Mouse (Mus musculus): ENCODE measurements at regions not wholly inside any gene's neighbourhood (a gene's known extent, or its start where the extent isn't known, plus 50 kb on each side); places are given as distances from the start of the nearest gene placed in this dataset.

DNA sequence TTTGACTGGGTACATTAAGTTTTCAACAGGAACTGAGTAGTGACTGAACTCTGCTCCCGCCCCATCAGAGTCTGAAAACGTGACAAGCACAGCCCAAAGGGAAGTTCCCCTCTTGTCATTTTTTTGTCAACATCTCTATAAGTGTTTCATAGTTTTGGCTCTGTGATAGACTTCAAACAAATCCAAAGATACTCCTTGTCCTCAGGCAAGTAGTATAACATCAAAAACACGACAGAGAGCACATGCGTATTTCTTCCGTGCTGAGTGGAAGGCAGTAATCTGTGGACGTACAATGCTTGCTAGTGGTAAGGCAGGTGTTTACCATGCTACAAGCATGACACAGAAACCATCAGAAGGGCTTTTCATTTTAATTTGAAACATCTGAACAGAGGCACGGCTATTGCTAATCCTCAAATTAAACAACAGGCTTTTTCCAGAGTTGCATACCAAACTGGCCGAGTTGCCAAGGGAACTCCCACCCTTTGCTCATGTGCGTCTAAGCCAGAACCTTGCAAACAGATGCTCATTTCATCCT lies 101.7 kb upstream of the Tnfaip3 start:
- Histone ChIP-seq H3K4me1 (ENCODE audit: control insufficient read depth, insufficient read depth, low read length) (no peaks in the 10 kb centered on the region), H3K4me3 (ENCODE audit: insufficient read depth, low read depth, low read length) (no peak overlapping the region), H3K27ac (ENCODE audit: insufficient read depth, low read depth, low read length) (no peak overlapping the region)
- TF ChIP-seq CTCF (IDR thresholded peaks at IDR 0.05; ENCODE audit: insufficient read depth, low read depth, low read length) (no peak), POLR2A (IDR thresholded peaks at IDR 0.05; ENCODE audit: insufficient read depth, low read depth, low read length) (no peak)
- 42% methylated on average over 9 of the region's 9 CpGs for WGBS

GRCm38 (mm10) chr10:19112459-19112858 lies 97.0 kb upstream of the Tnfaip3 start:
- WGBS = 76% methylated on average over 2 of the region's 2 CpGs
- TF ChIP-seq POLR2A (IDR thresholded peaks at IDR 0.05; ENCODE audit: insufficient read depth, low read depth, low read length) = no peak
- no peak for TF ChIP-seq CTCF (IDR thresholded peaks at IDR 0.05; ENCODE audit: insufficient read depth, low read depth, low read length)

GRCm38 (mm10) chr10:19105231-19105681 lies 89.8 kb upstream of the Tnfaip3 start:
- H3K4me1 ChIP-seq (ENCODE audit: control insufficient read depth, insufficient read depth, low read length) = 0 out of 2 replicates have a peak, but pooled peaks cover 2% of the 10 kb centered on the region
- TF ChIP-seq CTCF (IDR thresholded peaks at IDR 0.05; ENCODE audit: insufficient read depth, low read depth, low read length) (no peak), POLR2A (IDR thresholded peaks at IDR 0.05; ENCODE audit: insufficient read depth, low read depth, low read length) (no peak)
- no peak overlapping the region for H3K4me3 ChIP-seq (ENCODE audit: insufficient read depth, low read depth, low read length)
- H3K27ac ChIP-seq (ENCODE audit: insufficient read depth, low read depth, low read length) = no peak overlapping the region
- 34% methylated on average over 6 of the region's 6 CpGs for WGBS

More at GRCm38 (mm10) chr10:19112459-19112858, 97.0 kb upstream of the Tnfaip3 start:
- H3K4me3 ChIP-seq (ENCODE audit: insufficient read depth, low read depth, low read length) = no peak overlapping the region
- no peaks in the 10 kb centered on the region for H3K4me1 ChIP-seq (ENCODE audit: control insufficient read depth, insufficient read depth, low read length)
- H3K27ac ChIP-seq (ENCODE audit: insufficient read depth, low read depth, low read length) = no peak overlapping the region

DNA sequence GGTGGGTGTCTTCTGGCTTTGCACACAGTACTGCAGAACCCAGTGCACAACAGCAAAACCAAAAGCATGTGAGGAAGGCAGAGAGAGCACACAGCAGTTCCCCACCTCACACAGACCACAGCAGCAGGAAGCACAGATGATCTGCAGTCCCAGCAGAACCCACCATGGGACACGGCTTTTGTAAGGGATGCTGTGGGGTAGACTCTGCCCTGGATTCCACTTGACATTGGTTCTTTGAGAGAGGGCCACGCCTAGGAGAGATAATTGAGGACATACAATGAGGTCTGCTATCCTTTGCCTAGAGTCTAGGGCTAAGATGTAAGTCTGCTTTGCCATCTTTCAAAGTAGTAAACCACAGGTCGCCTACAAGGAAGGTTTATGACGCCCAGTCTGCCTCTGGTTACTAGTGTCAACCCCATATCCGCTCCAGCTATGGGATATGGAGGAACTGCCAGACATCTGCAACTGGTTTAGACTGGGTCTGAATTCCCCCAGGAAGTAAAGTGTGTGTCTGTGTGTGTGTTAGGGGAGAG lies 89.3 kb upstream of the Tnfaip3 start:
- Histone ChIP-seq H3K4me3 (ENCODE audit: insufficient read depth, low read depth, low read length) (no peak overlapping the region), H3K27ac (ENCODE audit: insufficient read depth, low read depth, low read length) (no peak overlapping the region), H3K4me1 (ENCODE audit: control insufficient read depth, insufficient read depth, low read length) (0 out of 2 replicates have a peak, but pooled peaks cover 2% of the 10 kb centered on the region)
- WGBS = 82% methylated on average over 5 of the region's 5 CpGs
- TF ChIP-seq CTCF (IDR thresholded peaks at IDR 0.05; ENCODE audit: insufficient read depth, low read depth, low read length) (no peak), POLR2A (IDR thresholded peaks at IDR 0.05; ENCODE audit: insufficient read depth, low read depth, low read length) (no peak)

DNA sequence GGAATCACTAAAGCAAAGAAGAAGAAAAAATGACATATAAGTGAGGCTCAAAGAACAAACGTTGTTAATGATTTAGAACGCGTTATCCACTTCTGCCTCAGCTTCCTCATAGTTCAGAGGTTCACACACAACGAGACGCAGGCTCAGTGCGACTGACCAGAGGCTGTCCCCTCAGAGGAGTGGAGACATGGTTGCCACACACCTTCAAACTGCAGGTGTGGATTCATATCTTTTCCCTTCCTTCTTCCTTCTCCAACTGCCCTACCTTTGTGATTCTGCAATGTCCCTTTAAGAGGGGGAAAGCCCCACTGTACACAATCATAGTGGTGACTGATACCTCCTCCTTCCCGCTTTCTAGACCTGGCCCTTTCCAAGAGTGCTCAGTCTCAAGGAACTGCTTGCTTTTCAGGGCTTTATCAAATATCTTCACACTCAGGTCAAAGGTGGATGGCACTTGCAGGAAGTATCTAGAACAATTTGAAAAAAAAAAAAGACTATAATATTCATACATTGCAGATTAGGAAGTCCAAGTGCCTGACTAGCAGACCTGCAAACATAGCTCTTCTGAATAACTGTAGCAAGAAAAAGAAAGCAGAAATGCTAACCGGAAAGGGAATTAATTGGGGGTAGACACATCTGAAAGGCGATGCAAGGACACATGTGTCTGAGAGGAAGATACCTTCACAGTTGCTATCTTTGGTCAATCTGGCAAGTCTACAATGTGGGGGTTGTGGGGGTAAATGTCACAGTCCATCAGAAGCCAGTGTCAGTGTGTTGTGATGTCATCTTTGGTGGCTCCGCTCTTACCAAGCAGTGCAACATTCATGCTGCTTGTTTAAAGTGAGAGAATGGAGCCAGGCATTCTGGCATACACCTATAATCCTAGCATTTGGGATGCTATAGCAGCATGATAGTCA lies 84.2 kb upstream of the Tnfaip3 start:
- no peak for TF ChIP-seq POLR2A (IDR thresholded peaks at IDR 0.05; ENCODE audit: insufficient read depth, low read depth, low read length)
- no peak for TF ChIP-seq CTCF (IDR thresholded peaks at IDR 0.05; ENCODE audit: insufficient read depth, low read depth, low read length)
- 0 out of 2 replicates have a peak, but pooled peaks cover 1% of the 10 kb centered on the region for H3K4me1 ChIP-seq (ENCODE audit: control insufficient read depth, insufficient read depth, low read length)
- WGBS = 89% methylated on average over 10 of the region's 10 CpGs
- H3K27ac ChIP-seq (ENCODE audit: insufficient read depth, low read depth, low read length) = no peak overlapping the region
- no peak overlapping the region for H3K4me3 ChIP-seq (ENCODE audit: insufficient read depth, low read depth, low read length)

- Histone ChIP-seq H3K4me3 (ENCODE audit: insufficient read depth, low read depth, low read length) (no peak overlapping the region), H3K4me1 (ENCODE audit: control insufficient read depth, insufficient read depth, low read length) (peaks cover 4% of the 10 kb centered on the region), H3K27ac (ENCODE audit: insufficient read depth, low read depth, low read length) (no peak overlapping the region)
- WGBS = 64% methylated on average over 8 of the region's 8 CpGs
- TF ChIP-seq CTCF (IDR thresholded peaks at IDR 0.05; ENCODE audit: insufficient read depth, low read depth, low read length) = no peak
- TF ChIP-seq POLR2A (IDR thresholded peaks at IDR 0.05; ENCODE audit: insufficient read depth, low read depth, low read length) = no peak
Measured at GRCm38 (mm10) chr10:19094297-19094696, 78.8 kb upstream of the Tnfaip3 start.

GRCm38 (mm10) chr10:19093689-19094088 lies 78.2 kb upstream of the Tnfaip3 start:
- Histone ChIP-seq H3K27ac (ENCODE audit: insufficient read depth, low read depth, low read length) (no peak overlapping the region), H3K4me3 (ENCODE audit: insufficient read depth, low read depth, low read length) (no peak overlapping the region), H3K4me1 (ENCODE audit: control insufficient read depth, insufficient read depth, low read length) (peaks cover 4% of the 10 kb centered on the region)
- 92% methylated on average over 3 of the region's 3 CpGs for WGBS
- TF ChIP-seq CTCF (IDR thresholded peaks at IDR 0.05; ENCODE audit: insufficient read depth, low read depth, low read length) (no peak), POLR2A (IDR thresholded peaks at IDR 0.05; ENCODE audit: insufficient read depth, low read depth, low read length) (no peak)

DNA sequence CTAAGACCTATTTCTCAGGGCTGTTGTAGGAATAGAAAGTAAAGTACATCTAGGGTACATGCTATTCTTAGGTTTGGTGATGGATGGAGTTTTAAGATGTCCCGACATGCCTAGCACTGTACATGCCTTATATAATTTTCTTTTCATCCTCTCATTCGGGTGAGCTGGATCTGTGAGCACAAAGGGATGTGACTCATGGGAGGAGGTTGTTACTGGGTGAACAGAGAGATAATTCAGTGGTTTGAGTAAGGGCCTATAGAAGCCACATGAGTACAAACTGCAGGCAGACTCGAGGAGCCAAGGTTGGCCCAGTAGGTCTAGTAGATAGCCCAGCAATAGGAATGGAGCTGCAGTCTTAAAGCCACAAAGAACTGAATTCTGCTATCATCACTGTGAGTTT lies 76.5 kb upstream of the Tnfaip3 start:
- TF ChIP-seq POLR2A (IDR thresholded peaks at IDR 0.05; ENCODE audit: insufficient read depth, low read depth, low read length) (no peak), CTCF (IDR thresholded peaks at IDR 0.05; ENCODE audit: insufficient read depth, low read depth, low read length) (no peak)
- H3K27ac ChIP-seq (ENCODE audit: insufficient read depth, low read depth, low read length) = peak overlapping the region; percentile 79
- WGBS = 49% methylated on average over 3 of the region's 3 CpGs
- H3K4me1 ChIP-seq (ENCODE audit: control insufficient read depth, insufficient read depth, low read length) = peaks cover 4% of the 10 kb centered on the region
- no peak overlapping the region for H3K4me3 ChIP-seq (ENCODE audit: insufficient read depth, low read depth, low read length)

- WGBS = 26% methylated on average over 3 of the region's 3 CpGs
- Histone ChIP-seq H3K27ac (ENCODE audit: insufficient read depth, low read depth, low read length) (peak overlapping the region; percentile 33; the same call in 1 of the 2 replicates), H3K4me1 (ENCODE audit: control insufficient read depth, insufficient read depth, low read length) (peaks cover 4% of the 10 kb centered on the region), H3K4me3 (ENCODE audit: insufficient read depth, low read depth, low read length) (no peak overlapping the region)
- TF ChIP-seq CTCF (IDR thresholded peaks at IDR 0.05; ENCODE audit: insufficient read depth, low read depth, low read length) (no peak), POLR2A (IDR thresholded peaks at IDR 0.05; ENCODE audit: insufficient read depth, low read depth, low read length) (no peak)
Measured at GRCm38 (mm10) chr10:19091110-19091509, 75.7 kb upstream of the Tnfaip3 start.

Data from olfactory bulb, adult 2 months (tissue).